Mouse (Mus musculus): Measurements from ENCODE around the gene Stam2. TPM values are rescaled to one million over a fixed set of nuclear protein-coding genes. Genes with fewer than 3 reads are reported as not detected.

Gene Stam2
- polyA plus RNA-seq, 1 experiment, result 43.0 TPM

GRCm38 (mm10) chr2:52763040-52763736 is 21.1 kb upstream of the Stam2 start:
- no peaks in the 10 kb centered on the region for H3K4me1 ChIP-seq (ENCODE audit: control insufficient read depth, insufficient read depth, low read length)
- TF ChIP-seq CTCF (IDR thresholded peaks at IDR 0.05; ENCODE audit: borderline replicate concordance, insufficient read depth, low read length) (peak; percentile 88; the same call in 1 of the 2 replicates), POLR2A (IDR thresholded peaks at IDR 0.05; ENCODE audit: low read depth, low read length) (no peak)
- H3K4me3 ChIP-seq (ENCODE audit: insufficient read depth, low read length), result peak overlapping the region; percentile 34
- H3K27ac ChIP-seq (ENCODE audit: insufficient read depth, low read length), result no peak overlapping the region

DNA sequence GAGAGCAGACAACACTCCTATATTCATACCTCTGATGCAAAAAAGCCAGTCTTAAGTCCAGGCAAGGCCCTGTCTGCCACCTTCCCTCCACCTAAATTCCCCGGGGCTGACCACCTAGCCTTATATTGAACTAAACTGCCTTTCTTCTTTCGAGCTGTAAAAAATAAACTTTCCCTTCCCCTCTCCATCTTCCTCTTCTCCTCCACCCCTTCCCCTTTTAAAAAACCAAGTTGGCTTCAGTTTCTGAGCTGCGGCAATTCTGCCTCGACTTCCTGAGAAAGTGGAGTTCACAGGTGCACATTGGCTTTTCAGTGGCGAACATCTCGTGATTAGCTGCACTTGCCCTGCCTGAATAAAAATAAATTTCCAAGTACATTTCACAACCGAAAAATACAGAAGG is 20.4 kb upstream of the Stam2 start:
- no peak for TF ChIP-seq POLR2A (IDR thresholded peaks at IDR 0.05; ENCODE audit: low read depth, low read length)
- no peak for TF ChIP-seq CTCF (IDR thresholded peaks at IDR 0.05; ENCODE audit: borderline replicate concordance, insufficient read depth, low read length)
- no peak overlapping the region for H3K27ac ChIP-seq (ENCODE audit: insufficient read depth, low read length)
- no peaks in the 10 kb centered on the region for H3K4me1 ChIP-seq (ENCODE audit: control insufficient read depth, insufficient read depth, low read length)
- H3K4me3 ChIP-seq (ENCODE audit: insufficient read depth, low read length), result no peak overlapping the region

GRCm38 (mm10) chr2:52758627-52759026 is 16.5 kb upstream of the Stam2 start:
- Histone ChIP-seq H3K4me1 (ENCODE audit: control insufficient read depth, insufficient read depth, low read length) (no peaks in the 10 kb centered on the region), H3K4me3 (ENCODE audit: insufficient read depth, low read length) (no peak overlapping the region), H3K27ac (ENCODE audit: insufficient read depth, low read length) (no peak overlapping the region)
- TF ChIP-seq POLR2A (IDR thresholded peaks at IDR 0.05; ENCODE audit: low read depth, low read length), result no peak
- TF ChIP-seq CTCF (IDR thresholded peaks at IDR 0.05; ENCODE audit: borderline replicate concordance, insufficient read depth, low read length), result peak; percentile 66; the same call in 1 of the 2 replicates

GRCm38 (mm10) chr2:52756691-52757090 is 14.6 kb upstream of the Stam2 start:
- H3K4me3 ChIP-seq (ENCODE audit: insufficient read depth, low read length), result no peak overlapping the region
- H3K4me1 ChIP-seq (ENCODE audit: control insufficient read depth, insufficient read depth, low read length), result no peaks in the 10 kb centered on the region
- TF ChIP-seq POLR2A (IDR thresholded peaks at IDR 0.05; ENCODE audit: low read depth, low read length), result no peak
- TF ChIP-seq CTCF (IDR thresholded peaks at IDR 0.05; ENCODE audit: borderline replicate concordance, insufficient read depth, low read length), result no peak
- no peak overlapping the region for H3K27ac ChIP-seq (ENCODE audit: insufficient read depth, low read length)

DNA sequence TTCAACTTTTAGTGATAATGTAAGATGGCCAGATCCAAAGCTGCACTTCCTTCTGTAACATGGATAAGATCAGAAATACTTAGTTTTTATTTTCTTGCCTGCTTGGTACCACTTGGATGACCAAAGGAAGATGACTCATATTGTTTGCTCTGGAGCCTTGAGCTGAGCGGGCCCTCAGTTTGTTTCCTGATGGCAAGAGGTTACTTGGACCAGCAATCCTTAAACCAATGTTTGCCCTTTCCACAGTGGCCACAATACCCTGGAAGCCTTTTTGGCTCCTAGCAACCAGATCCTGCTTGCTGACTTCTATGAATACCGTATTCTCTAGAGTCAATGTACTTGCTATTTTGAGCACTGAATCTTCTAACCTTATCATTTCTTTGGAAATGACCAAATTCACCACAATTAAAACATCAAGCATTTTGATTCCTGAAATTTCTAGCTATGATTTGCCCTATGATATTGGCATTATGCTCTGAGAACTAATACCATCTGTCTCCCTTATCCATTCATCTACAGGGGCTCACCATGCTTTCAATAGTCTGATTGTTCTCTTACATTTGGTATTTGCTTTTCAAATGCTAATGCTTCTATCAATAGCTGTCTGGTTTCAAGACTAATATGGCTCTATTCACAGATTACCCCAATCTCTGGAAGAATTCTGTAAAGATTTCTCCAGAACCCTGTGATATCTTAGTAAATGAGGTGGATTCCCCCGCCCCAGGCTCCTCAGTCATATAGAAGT is 11.7 kb upstream of the Stam2 start:
- TF ChIP-seq CTCF (IDR thresholded peaks at IDR 0.05; ENCODE audit: borderline replicate concordance, insufficient read depth, low read length) (no peak), POLR2A (IDR thresholded peaks at IDR 0.05; ENCODE audit: low read depth, low read length) (no peak)
- no peaks in the 10 kb centered on the region for H3K4me1 ChIP-seq (ENCODE audit: control insufficient read depth, insufficient read depth, low read length)
- H3K4me3 ChIP-seq (ENCODE audit: insufficient read depth, low read length), result no peak overlapping the region
- no peak overlapping the region for H3K27ac ChIP-seq (ENCODE audit: insufficient read depth, low read length)

GRCm38 (mm10) chr2:52744099-52744498 is 2.0 kb upstream of the Stam2 start:
- no peak for TF ChIP-seq CTCF (IDR thresholded peaks at IDR 0.05; ENCODE audit: borderline replicate concordance, insufficient read depth, low read length)
- no peak for TF ChIP-seq POLR2A (IDR thresholded peaks at IDR 0.05; ENCODE audit: low read depth, low read length)
- no peak overlapping the region for H3K27ac ChIP-seq (ENCODE audit: insufficient read depth, low read length)

GRCm38 (mm10) chr2:52741681-52742255 is 313 bp downstream of the Stam2 start:
- H3K4me3 ChIP-seq (ENCODE audit: insufficient read depth, low read length), result peak overlapping the region; percentile 83
- H3K27ac ChIP-seq (ENCODE audit: insufficient read depth, low read length), result peak overlapping the region; percentile 76
- TF ChIP-seq POLR2A (IDR thresholded peaks at IDR 0.05; ENCODE audit: low read depth, low read length) (peak; percentile 71; the same call in 1 of the 2 replicates), CTCF (IDR thresholded peaks at IDR 0.05; ENCODE audit: borderline replicate concordance, insufficient read depth, low read length) (no peak)
- no peaks in the 10 kb centered on the region for H3K4me1 ChIP-seq (ENCODE audit: control insufficient read depth, insufficient read depth, low read length)

More at GRCm38 (mm10) chr2:52744099-52744498, 2.0 kb upstream of the Stam2 start:
- Histone ChIP-seq H3K4me1 (ENCODE audit: control insufficient read depth, insufficient read depth, low read length) (no peaks in the 10 kb centered on the region), H3K4me3 (ENCODE audit: insufficient read depth, low read length) (no peak overlapping the region)

- H3K4me3 ChIP-seq (ENCODE audit: insufficient read depth, low read length), result no peak overlapping the region
- no peaks in the 10 kb centered on the region for H3K4me1 ChIP-seq (ENCODE audit: control insufficient read depth, insufficient read depth, low read length)
- TF ChIP-seq CTCF (IDR thresholded peaks at IDR 0.05; ENCODE audit: borderline replicate concordance, insufficient read depth, low read length) (no peak), POLR2A (IDR thresholded peaks at IDR 0.05; ENCODE audit: low read depth, low read length) (no peak)
Observed at GRCm38 (mm10) chr2:52740596-52740995, 1.5 kb downstream of the Stam2 start.

DNA sequence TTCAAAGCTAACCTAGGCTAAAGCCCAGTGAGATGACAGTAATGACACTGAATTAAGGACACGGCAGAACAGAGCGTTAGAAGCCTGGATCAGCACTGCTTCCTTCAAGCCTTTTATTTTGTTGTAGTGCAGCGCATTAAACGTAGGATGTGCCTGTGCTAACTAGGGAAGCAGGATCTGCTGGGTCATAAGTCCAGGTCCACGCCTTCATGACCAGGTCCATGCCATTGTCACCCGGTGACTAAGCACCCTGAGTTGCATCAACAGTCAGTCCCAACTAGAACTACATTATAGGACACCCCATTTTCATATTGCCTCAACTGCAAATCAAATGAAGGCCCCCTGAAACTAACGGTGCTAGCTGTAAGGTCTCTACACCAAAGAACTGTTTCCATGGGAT is 7.6 kb downstream of the Stam2 start:
- H3K4me1 ChIP-seq (ENCODE audit: control insufficient read depth, insufficient read depth, low read length), result 0 out of 2 replicates have a peak, but pooled peaks cover 3% of the 10 kb centered on the region
- H3K4me3 ChIP-seq (ENCODE audit: insufficient read depth, low read length), result no peak overlapping the region
- TF ChIP-seq CTCF (IDR thresholded peaks at IDR 0.05; ENCODE audit: borderline replicate concordance, insufficient read depth, low read length), result no peak
- TF ChIP-seq POLR2A (IDR thresholded peaks at IDR 0.05; ENCODE audit: low read depth, low read length), result no peak
- H3K27ac ChIP-seq (ENCODE audit: insufficient read depth, low read length), result no peak overlapping the region

More at GRCm38 (mm10) chr2:52740596-52740995, 1.5 kb downstream of the Stam2 start:
- no peak overlapping the region for H3K27ac ChIP-seq (ENCODE audit: insufficient read depth, low read length)

Data from embryonic fibroblast, embryonic 13.5 days (primary cell).